Mouse (Mus musculus) forebrain, embryonic 15.5 days (tissue): ENCODE measurements around the gene Ttc24. TPM values are rescaled to one million over a fixed set of nuclear protein-coding genes. Genes with fewer than 3 reads are reported as not detected.

Source experiments
- ATAC-seq: fragments of 200-750 bp; cut with Nextera tagmentation; replicated peaks from 2 replicates; pipeline ENCODE4 v1.8.0; 2017; ENCODE audit warnings: mild to moderate bottlenecking, moderate TSS enrichment, moderate library complexity
- H3K27ac ChIP-seq: fragments of 300-500 bp; sonication (generic); replicated peaks from 2 replicates; pipeline ENCODE4 v1.5.1; 2015; ENCODE audit warnings: mild to moderate bottlenecking, inconsistent platforms
- H3K27me3 ChIP-seq: fragments of 300-500 bp; sonication (generic); 2 replicates; pipeline ENCODE4 v1.6.1; 2015; ENCODE audit warnings: inconsistent platforms
- H3K36me3 ChIP-seq: fragments of 300-500 bp; sonication (generic); 2 replicates; pipeline ENCODE4 v1.6.1; 2015; ENCODE audit warnings: mild to moderate bottlenecking, inconsistent platforms
- H3K4me1 ChIP-seq: fragments of 300-500 bp; sonication (generic); 2 replicates; pipeline ENCODE4 v1.6.1; 2015; ENCODE audit warnings: inconsistent platforms
- H3K4me2 ChIP-seq: fragments of 300-500 bp; sonication (generic); replicated peaks from 2 replicates; pipeline ENCODE4 v1.6.1; 2015; ENCODE audit warnings: mild to moderate bottlenecking, inconsistent platforms
- H3K4me3 ChIP-seq: fragments of 300-500 bp; sonication (generic); 2 replicates; pipeline ENCODE4 v1.5.1; 2015; ENCODE audit warnings: mild to moderate bottlenecking, inconsistent platforms
- H3K9ac ChIP-seq: fragments of 300-500 bp; sonication (generic); replicated peaks from 2 replicates; pipeline ENCODE4 v1.6.1; 2015; ENCODE audit warnings: mild to moderate bottlenecking, inconsistent platforms
- H3K9me3 ChIP-seq: fragments of 300-500 bp; sonication (generic); 2 replicates; pipeline ENCODE4 v1.6.1; 2016; ENCODE audit warnings: inconsistent platforms
- WGBS: fragments of 180-500 bp; shearing (Covaris S2); methylation state at CpG from one replicate; pipeline ENCODE4 v1.1.7; 2015; ENCODE audit warnings: mixed read lengths; 5-methylcytosine and 5-hydroxymethylcytosine counted together
- polyA plus RNA-seq: library from polyadenylated mRNA; unstranded; fragments of >200 nt; fragmentation: Nextera tagmentation; extraction: Ambion mirVana; gene quantifications from 2 replicates; pipeline ENCODE4 v1.2.1, GENCODE M21; 2015

Gene Ttc24
- polyA plus RNA-seq, 1 experiment from 2014 or later: not detected

- H3K36me3 ChIP-seq: no peaks in the 10 kb centered on the region; the same call in 1 of the 2 replicates
- no peaks in the 10 kb centered on the region for H3K9me3 ChIP-seq
- no peak overlapping the region for H3K4me3 ChIP-seq
- no peak overlapping the region for H3K27ac ChIP-seq
- no peak overlapping the region for H3K9ac ChIP-seq
- 45% methylated on average over 3 of the region's 3 CpGs for WGBS
- no peaks in the 10 kb centered on the region for H3K4me1 ChIP-seq
- ATAC-seq: no peak
- no peaks in the 10 kb centered on the region for H3K27me3 ChIP-seq
- no peak overlapping the region for H3K4me2 ChIP-seq
Measured at GRCm38 (mm10) chr3:88100251-88100650, 22.1 kb upstream of the Ttc24 start.

GRCm38 (mm10) chr3:88097666-88098065, 19.6 kb upstream of the Ttc24 start:
- Histone ChIP-seq H3K4me3 (no peak overlapping the region), H3K9ac (no peak overlapping the region), H3K27me3 (no peaks in the 10 kb centered on the region), H3K4me2 (no peak overlapping the region), H3K36me3 (no peaks in the 10 kb centered on the region), H3K27ac (no peak overlapping the region), H3K4me1 (no peaks in the 10 kb centered on the region), H3K9me3 (no peaks in the 10 kb centered on the region)
- no peak for ATAC-seq
- WGBS: 85% methylated on average over 6 of the region's 6 CpGs

- Histone ChIP-seq H3K9ac (no peak overlapping the region), H3K4me1 (no peaks in the 10 kb centered on the region), H3K27me3 (no peaks in the 10 kb centered on the region), H3K9me3 (no peaks in the 10 kb centered on the region), H3K4me2 (no peak overlapping the region), H3K36me3 (peaks cover 2% of the 10 kb centered on the region; the same call in 1 of the 2 replicates), H3K27ac (peak overlapping the region; percentile 49; the same call in 1 of the 2 replicates), H3K4me3 (no peak overlapping the region)
- ATAC-seq: no peak
- 81% methylated on average over 5 of the region's 5 CpGs for WGBS
Measured at GRCm38 (mm10) chr3:88094126-88094525, 16.0 kb upstream of the Ttc24 start.

GRCm38 (mm10) chr3:88090616-88091015, 12.5 kb upstream of the Ttc24 start:
- Histone ChIP-seq H3K27me3 (no peaks in the 10 kb centered on the region), H3K4me2 (no peak overlapping the region), H3K36me3 (peaks cover 2% of the 10 kb centered on the region; the same call in 1 of the 2 replicates), H3K27ac (no peak overlapping the region), H3K9me3 (no peaks in the 10 kb centered on the region), H3K9ac (no peak overlapping the region), H3K4me1 (no peaks in the 10 kb centered on the region), H3K4me3 (no peak overlapping the region)
- 87% methylated on average over 6 of the region's 6 CpGs for WGBS
- ATAC-seq: no peak

- H3K27me3 ChIP-seq: no peaks in the 10 kb centered on the region
- H3K4me3 ChIP-seq: no peak overlapping the region
- no peak overlapping the region for H3K9ac ChIP-seq
- H3K27ac ChIP-seq: no peak overlapping the region
- ATAC-seq: no peak
- peaks cover 2% of the 10 kb centered on the region; the same call in 1 of the 2 replicates for H3K36me3 ChIP-seq
- H3K4me1 ChIP-seq: no peaks in the 10 kb centered on the region
- WGBS: 93% methylated on average over 7 of the region's 7 CpGs
- no peak overlapping the region for H3K4me2 ChIP-seq
- H3K9me3 ChIP-seq: no peaks in the 10 kb centered on the region
Measured at GRCm38 (mm10) chr3:88090106-88090505, 12.0 kb upstream of the Ttc24 start.

- H3K9ac ChIP-seq: no peak overlapping the region
- H3K27ac ChIP-seq: no peak overlapping the region
- no peak for ATAC-seq
- peaks cover 5% of the 10 kb centered on the region for H3K4me1 ChIP-seq
- no peaks in the 10 kb centered on the region for H3K27me3 ChIP-seq
- WGBS: 83% methylated on average over 1 of the region's 1 CpGs
- H3K4me2 ChIP-seq: no peak overlapping the region
- peaks cover 2% of the 10 kb centered on the region; the same call in 1 of the 2 replicates for H3K36me3 ChIP-seq
- no peak overlapping the region for H3K4me3 ChIP-seq
- H3K9me3 ChIP-seq: no peaks in the 10 kb centered on the region
Measured at GRCm38 (mm10) chr3:88087688-88088087, 9.6 kb upstream of the Ttc24 start.

- no peaks in the 10 kb centered on the region for H3K27me3 ChIP-seq
- peaks cover 17% of the 10 kb centered on the region for H3K4me1 ChIP-seq
- WGBS: 90% methylated on average over 9 of the region's 9 CpGs
- H3K4me2 ChIP-seq: no peak overlapping the region
- H3K36me3 ChIP-seq: no peaks in the 10 kb centered on the region
- H3K27ac ChIP-seq: no peak overlapping the region
- H3K4me3 ChIP-seq: no peak overlapping the region
- H3K9ac ChIP-seq: no peak overlapping the region
- no peak for ATAC-seq
- H3K9me3 ChIP-seq: no peaks in the 10 kb centered on the region
Measured at GRCm38 (mm10) chr3:88085459-88085858, 7.4 kb upstream of the Ttc24 start.

GRCm38 (mm10) chr3:88084001-88084400, 5.9 kb upstream of the Ttc24 start:
- ATAC-seq: no peak
- Histone ChIP-seq H3K9ac (no peak overlapping the region), H3K27me3 (no peaks in the 10 kb centered on the region), H3K27ac (no peak overlapping the region), H3K4me2 (no peak overlapping the region), H3K4me1 (peaks cover 17% of the 10 kb centered on the region), H3K4me3 (no peak overlapping the region), H3K9me3 (no peaks in the 10 kb centered on the region), H3K36me3 (no peaks in the 10 kb centered on the region)
- 100% methylated on average over 2 of the region's 2 CpGs for WGBS

- H3K9ac ChIP-seq: 0 out of 2 replicates have a peak overlapping the region, but pooled peaks have one; percentile 41
Measured at GRCm38 (mm10) chr3:88082663-88083062, 4.6 kb upstream of the Ttc24 start.

GRCm38 (mm10) chr3:88082224-88082618, 4.1 kb upstream of the Ttc24 start:
- peak overlapping the region; percentile 41; the same call in 1 of the 2 replicates for H3K9ac ChIP-seq
- H3K27me3 ChIP-seq: no peaks in the 10 kb centered on the region
- no peak overlapping the region for H3K27ac ChIP-seq
- ATAC-seq: 0 out of 2 replicates have a peak, but pooled peaks have one; percentile 15
- H3K36me3 ChIP-seq: no peaks in the 10 kb centered on the region
- H3K4me2 ChIP-seq: peak overlapping the region; percentile 78
- WGBS: under 1% methylated on average over 13 of the region's 13 CpGs
- H3K9me3 ChIP-seq: no peaks in the 10 kb centered on the region
- H3K4me3 ChIP-seq: peak overlapping the region; percentile 53
- H3K4me1 ChIP-seq: peaks cover 17% of the 10 kb centered on the region

More at GRCm38 (mm10) chr3:88082663-88083062, 4.6 kb upstream of the Ttc24 start:
- WGBS: 3% methylated on average over 4 of the region's 4 CpGs
- peaks cover 17% of the 10 kb centered on the region for H3K4me1 ChIP-seq
- H3K27ac ChIP-seq: no peak overlapping the region
- H3K36me3 ChIP-seq: no peaks in the 10 kb centered on the region
- H3K4me3 ChIP-seq: peak overlapping the region; percentile 53
- H3K4me2 ChIP-seq: peak overlapping the region; percentile 78
- ATAC-seq: no peak
- no peaks in the 10 kb centered on the region for H3K27me3 ChIP-seq
- H3K9me3 ChIP-seq: no peaks in the 10 kb centered on the region

- WGBS: 18% methylated on average over 33 of the region's 33 CpGs
Measured at GRCm38 (mm10) chr3:88081345-88082223, 3.5 kb upstream of the Ttc24 start, which contains the start of gene Iqgap3. TSS of gene Iqgap3 (plus strand) at chr3:88081971.

GRCm38 (mm10) chr3:88077441-88077840, 663 bp downstream of the Ttc24 start:
- Histone ChIP-seq H3K4me1 (peaks cover 9% of the 10 kb centered on the region), H3K4me2 (no peak overlapping the region), H3K36me3 (no peaks in the 10 kb centered on the region), H3K9me3 (no peaks in the 10 kb centered on the region), H3K27ac (no peak overlapping the region), H3K27me3 (no peaks in the 10 kb centered on the region), H3K9ac (no peak overlapping the region), H3K4me3 (no peak overlapping the region)
- ATAC-seq: no peak
- 46% methylated on average over 8 of the region's 8 CpGs for WGBS

More at GRCm38 (mm10) chr3:88081345-88082223, 3.5 kb upstream of the Ttc24 start, which contains the start of gene Iqgap3:
- Histone ChIP-seq H3K27ac (peak within 1 kb of the TSS; percentile 55), H3K4me3 (peak within 1 kb of the TSS; percentile 53), H3K9me3 (no peaks in the 10 kb centered on the region), H3K4me1 (peaks cover 17% of the 10 kb centered on the region), H3K27me3 (no peaks in the 10 kb centered on the region), H3K36me3 (no peaks in the 10 kb centered on the region), H3K9ac (peak within 1 kb of the TSS; percentile 41), H3K4me2 (peak within 1 kb of the TSS; percentile 78)
- peak; percentile 93 for ATAC-seq
